Mouse (Mus musculus) thymus, postnatal 4 days (tissue): ENCODE results near the gene Fnip1.

Source experiments
- DNase-seq: peaks from one replicate; pipeline ENCODE4 v3.0.0; 2021

Gene Fnip1

GRCm38 (mm10) chr11:54464557-54465244 is 26.7 kb downstream of the Fnip1 start:
- DNase-seq = no peak

- DNase-seq = no peak
These were observed 34.2 kb downstream of the Fnip1 start for GRCm38 (mm10) chr11:54472231-54472630.

- peak; percentile 41 for DNase-seq
These were observed 40.4 kb downstream of the Fnip1 start for GRCm38 (mm10) chr11:54478414-54478813.

GRCm38 (mm10) chr11:54486041-54486440 is 48.0 kb downstream of the Fnip1 start:
- no peak for DNase-seq

- DNase-seq = no peak
These were observed 54.1 kb downstream of the Fnip1 start for GRCm38 (mm10) chr11:54491946-54492558.

- peak; percentile 22 for DNase-seq
These were observed 54.6 kb downstream of the Fnip1 start for GRCm38 (mm10) chr11:54492559-54492958.

- DNase-seq = no peak
These were observed 61.8 kb downstream of the Fnip1 start for GRCm38 (mm10) chr11:54499838-54500237.

GRCm38 (mm10) chr11:54502546-54503245 is 64.7 kb downstream of the Fnip1 start:
- no peak for DNase-seq

- no peak for DNase-seq
These were observed 75.6 kb downstream of the Fnip1 start for GRCm38 (mm10) chr11:54513584-54513983.

GRCm38 (mm10) chr11:54521927-54522528 is 84.0 kb downstream of the Fnip1 start:
- DNase-seq = peak; percentile 15

GRCm38 (mm10) chr11:54522529-54523430 is 84.8 kb downstream of the Fnip1 start, which contains the start of gene Rapgef6:
Gene Rapgef6, plus strand, starts transcription at chr11:54522847.
- peak; percentile 99 for DNase-seq

GRCm38 (mm10) chr11:54523431-54524001 is 85.5 kb downstream of the Fnip1 start:
- DNase-seq = no peak

GRCm38 (mm10) chr11:54528002-54528401 is 90.0 kb downstream of the Fnip1 start:
- no peak for DNase-seq

GRCm38 (mm10) chr11:54530391-54530790 is 92.4 kb downstream of the Fnip1 start:
- no peak for DNase-seq

GRCm38 (mm10) chr11:54530916-54531315 is 92.9 kb downstream of the Fnip1 start:
- DNase-seq = no peak

GRCm38 (mm10) chr11:54533834-54534233 is 95.8 kb downstream of the Fnip1 start:
- no peak for DNase-seq

GRCm38 (mm10) chr11:54534871-54535270 is 96.9 kb downstream of the Fnip1 start:
- peak; percentile 89 for DNase-seq

GRCm38 (mm10) chr11:54539031-54539430 is 101.0 kb downstream of the Fnip1 start:
- no peak for DNase-seq

GRCm38 (mm10) chr11:54539486-54539885 is 101.5 kb downstream of the Fnip1 start:
- no peak for DNase-seq

GRCm38 (mm10) chr11:54540328-54540727 is 102.3 kb downstream of the Fnip1 start:
- no peak for DNase-seq

GRCm38 (mm10) chr11:54542414-54542813 is 104.4 kb downstream of the Fnip1 start:
- DNase-seq = no peak

- no peak for DNase-seq
These were observed 117.0 kb downstream of the Fnip1 start for GRCm38 (mm10) chr11:54554970-54555369.
